Comparison of ENCODE assay signal across 8 mouse cellular contexts in genomic region chr3:88553525-88553879, GRCm38 (mm10). TPM values are rescaled to one million over a fixed set of nuclear protein-coding genes. Genes with fewer than 3 reads are reported as not detected.
DNase-seq lines count a peak whose midpoint lies in the region; ATAC-seq and TF ChIP-seq lines count a peak whose summit lies in the region.

Ubqln4 (plus strand) TSS chr3:88553758.

- H3K9me3 ChIP-seq in forebrain, embryonic 14.5 days (replicated peaks; ENCODE audit: control insufficient read depth, low read length) = no peaks in the 10 kb centered on the region
- H3K9me3 ChIP-seq in liver, postnatal 0 days (ENCODE audit: low read length) = no peaks in the 10 kb centered on the region
- no peaks in the 10 kb centered on the region for H3K9me3 ChIP-seq in neural tube, embryonic 13.5 days

- peaks cover 16% of the 10 kb centered on the region for H3K4me1 ChIP-seq in forebrain, embryonic 14.5 days (ENCODE audit: control insufficient read depth, insufficient read depth, low read length)
- peaks cover 19% of the 10 kb centered on the region for H3K4me1 ChIP-seq in liver, postnatal 0 days (ENCODE audit: insufficient read depth)
- peaks cover 38% of the 10 kb centered on the region for H3K4me1 ChIP-seq in neural tube, embryonic 13.5 days (replicated peaks)

- intact Hi-C loops in heart, postnatal 10 days (cut with DNase I) = no loop called here

- peak within 1 kb of the TSS; percentile 81 for H3K4me2 ChIP-seq in forebrain, embryonic 14.5 days (ENCODE audit: low read length)
- H3K4me2 ChIP-seq in liver, postnatal 0 days (ENCODE audit: low read depth, low read length) = peak within 1 kb of the TSS; percentile 98
- H3K4me2 ChIP-seq in neural tube, embryonic 13.5 days = peak within 1 kb of the TSS; percentile 72

- H3K27ac ChIP-seq in forebrain, embryonic 14.5 days (ENCODE audit: low read depth, low read length) = peak within 1 kb of the TSS; percentile 94
- peak within 1 kb of the TSS; percentile 98 for H3K27ac ChIP-seq in liver, postnatal 0 days (ENCODE audit: low read depth)
- H3K27ac ChIP-seq in neural tube, embryonic 13.5 days (replicated peaks) = peak within 1 kb of the TSS; percentile 95

- no peak for TF ChIP-seq EP300 in liver, postnatal 0 days (IDR thresholded peaks at IDR 0.05; ENCODE audit: low read depth)

- no peaks in the 10 kb centered on the region for H3K27me3 ChIP-seq in forebrain, embryonic 14.5 days (replicated peaks; ENCODE audit: control insufficient read depth, insufficient read depth, low read length)
- H3K27me3 ChIP-seq in liver, postnatal 0 days (ENCODE audit: insufficient read depth, low read length) = no peaks in the 10 kb centered on the region
- no peaks in the 10 kb centered on the region for H3K27me3 ChIP-seq in neural tube, embryonic 13.5 days

- H3K36me3 ChIP-seq in forebrain, embryonic 14.5 days (ENCODE audit: control insufficient read depth, insufficient read depth, low read length) = peaks cover 24% of the 10 kb centered on the region
- H3K36me3 ChIP-seq in liver, postnatal 0 days (replicated peaks; ENCODE audit: insufficient read depth, low read length) = peaks cover 22% of the 10 kb centered on the region
- H3K36me3 ChIP-seq in neural tube, embryonic 13.5 days = peaks cover 28% of the 10 kb centered on the region

- DNase-seq in CD8-positive naive resting alpha-beta T cell, adult 2 months (ENCODE audit: low read depth in 2 of 2, low spot score in 2 of 2) = peak; percentile 75 to 86
- peak; percentile 72 for DNase-seq in c-Kit-negative CD71-positive TER-119-positive erythroid progenitor cells, embryonic 14.5 days (ENCODE audit: low read depth, low spot score)
- DNase-seq in forebrain, embryonic 14.5 days (ENCODE audit: low spot score) = peak; percentile 88
- peak; percentile 95 to 96 for DNase-seq in heart, postnatal 10 days
- no peak for DNase-seq in large intestine, adult 2 months (ENCODE audit: low read depth, low spot score)
- DNase-seq in liver, postnatal 0 days = peak; percentile 94
- DNase-seq in telencephalon, adult 2 months (ENCODE audit: low read depth, low spot score) = peak; percentile 51

- peak; percentile 76 for TF ChIP-seq CTCF in liver, postnatal 0 days (IDR thresholded peaks at IDR 0.05; ENCODE audit: low read depth)

- peak within 1 kb of the TSS; percentile 94 for H3K9ac ChIP-seq in forebrain, embryonic 14.5 days (ENCODE audit: low read length)
- H3K9ac ChIP-seq in liver, postnatal 0 days (replicated peaks) = peak within 1 kb of the TSS; percentile 92
- peak within 1 kb of the TSS; percentile 95 for H3K9ac ChIP-seq in neural tube, embryonic 13.5 days

- H3K4me3 ChIP-seq in forebrain, embryonic 14.5 days (ENCODE audit: low read depth, low read length) = peak within 1 kb of the TSS; percentile 93
- H3K4me3 ChIP-seq in liver, postnatal 0 days (ENCODE audit: low read depth, low read length) = peak within 1 kb of the TSS; percentile 84
- H3K4me3 ChIP-seq in neural tube, embryonic 13.5 days = peak within 1 kb of the TSS; percentile 91

- peak; percentile 88 for ATAC-seq in forebrain, embryonic 14.5 days
- ATAC-seq in liver, postnatal 0 days = peak; percentile 85
- ATAC-seq in neural tube, embryonic 13.5 days (ENCODE audit: low read depth) = peak; percentile 91

- 0% methylated on average over 36 of the region's 37 CpGs for WGBS in forebrain, embryonic 14.5 days
- under 1% methylated on average over 30 of the region's 37 CpGs for WGBS in large intestine, adult 2 months
- WGBS in liver, postnatal 0 days (ENCODE audit: insufficient replicate concordance) = 2% methylated on average over 31 of the region's 37 CpGs
- under 1% methylated on average over 27 of the region's 37 CpGs for WGBS in neural tube, embryonic 13.5 days

RNA-seq across cellular contexts. Expression of gene Ubqln4, which starts in this region (rescaled TPM):
- 40.5 and 43.3 TPM in 2 replicates for polyA plus RNA-seq in forebrain, embryonic 14.5 days (2014; fragmentation: Nextera tagmentation; extraction: Ambion mirVana)
- total RNA-seq in heart, postnatal 10 days (2021) = 10 to 100 TPM; 56.5 to 57.2 TPM
- polyA plus RNA-seq in large intestine, adult 2 months (2012; rRNA removed) = 41.2 and 50.6 TPM in 2 replicates
- 12.5 and 13.5 TPM in 2 replicates for polyA plus RNA-seq in liver, postnatal 0 days (2015; fragmentation: Nextera tagmentation; extraction: Ambion mirVana)
- 38.4 and 40.6 TPM in 2 replicates for polyA plus RNA-seq in neural tube, embryonic 13.5 days (2015; fragmentation: Nextera tagmentation; extraction: Ambion mirVana)
